Mouse (Mus musculus) inflammation-experienced regulatory T-cells (primary cell): ENCODE data around the gene Efl1. TPM values are rescaled to one million over a fixed set of nuclear protein-coding genes. Genes with fewer than 3 reads are reported as not detected.

ENCODE experiments used
- polyA plus RNA-seq, 2 experiments: library from polyadenylated mRNA; unstranded; fragments of 100-300 nt; shearing (Covaris generic); gene quantifications; one replicate each; pipeline ENCODE4 v1.2.1; 2017

Efl1 gene
- polyA plus RNA-seq = 10 to 100 TPM; 32.8 to 35.0 TPM

GRCm38 (mm10) chr7:82648353-82649080 is at the start of gene Efl1, which contains the start of gene Saxo2:
Efl1 (plus strand) TSS chr7:82648614.
Saxo2 (minus strand) TSS chr7:82648528.

Other genes starting within 250 kb of the Efl1 start
- under 1 TPM in 1 of 2 experiments, not detected in 1; 0.22 TPM for gene Saxo2, start 86 bp upstream of the Efl1 start, polyA plus RNA-seq
- gene Mex3b, start 218.7 kb downstream of the Efl1 start, polyA plus RNA-seq = 1 to 10 TPM; 2.0 to 2.6 TPM